In the genomic region with DNA sequence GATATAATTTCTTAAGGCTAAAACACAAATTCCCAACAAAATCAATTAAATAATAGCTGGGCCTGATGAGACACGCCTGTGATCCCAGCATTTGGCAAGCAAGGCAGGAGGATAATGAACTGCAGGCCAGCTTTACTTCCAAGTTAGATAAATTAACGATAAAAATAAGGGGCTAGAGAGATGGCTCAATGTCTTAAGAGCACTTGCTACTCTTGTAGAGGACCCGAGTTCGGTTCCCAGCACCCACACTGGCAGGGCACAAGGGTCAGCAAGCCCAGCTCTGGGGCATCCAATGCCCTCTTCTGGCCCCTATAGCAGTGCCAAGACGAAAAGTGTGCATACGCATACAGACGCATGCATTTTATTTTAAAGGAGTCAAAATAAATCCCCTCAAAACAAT, we compare ENCODE assay signal across 8 mouse cellular contexts. TPM values are rescaled to one million over a fixed set of nuclear protein-coding genes. Genes with fewer than 3 reads are reported as not detected.
DNase-seq lines count a peak whose midpoint lies in the region; ATAC-seq and TF ChIP-seq lines count a peak whose summit lies in the region.

No protein-coding gene starts in this region.

- ATAC-seq in forebrain, embryonic 16.5 days: peak; percentile 13

- no peaks in the 10 kb centered on the region for H3K9me3 ChIP-seq in forebrain, embryonic 16.5 days (ENCODE audit: control insufficient read depth, low read length)

- no peak overlapping the region for H3K9ac ChIP-seq in liver, adult 2 months (ENCODE audit: low read depth, low read length)
- peak overlapping the region; percentile 99 for H3K9ac ChIP-seq in forebrain, embryonic 16.5 days (replicated peaks; ENCODE audit: low read depth, low read length)

- peak; percentile 24 for DNase-seq in liver, adult 2 months (ENCODE audit: extremely low read depth, low read depth, low spot score)
- DNase-seq in liver: no peak
- DNase-seq in c-Kit-positive CD71-positive TER-119-negative erythroid progenitor cells, embryonic 14.5 days (ENCODE audit: low read depth): peak; percentile 10
- no peak for DNase-seq in thymus, postnatal 25 days
- DNase-seq in gastrocnemius, postnatal 36 days: no peak
- DNase-seq in frontal cortex, postnatal 14 days (ENCODE audit: low spot score in 2 of 2): no peak

- intact Hi-C loops in gastrocnemius, postnatal 36 days (cut with DNase I): loop anchor here (5.0 kb wide), 1 partner anchor 68 kb away; no protein-coding TSS in a partner anchor

- peak overlapping the region; percentile 73; the same call in 1 of the 2 replicates for H3K27ac ChIP-seq in liver, adult 2 months (replicated peaks; ENCODE audit: insufficient read depth, low read depth, low read length)
- H3K27ac ChIP-seq in forebrain, embryonic 16.5 days (ENCODE audit: low read length): peak overlapping the region; percentile 86
- no peak overlapping the region for H3K27ac ChIP-seq in macrophage

- WGBS in liver, adult 2 months: 20% methylated on average over 7 of the region's 7 CpGs
- 23% methylated on average over 7 of the region's 7 CpGs for WGBS in forebrain, embryonic 16.5 days
- 38% methylated on average over 7 of the region's 7 CpGs for WGBS in macrophage (ENCODE audit: missing documents)

- peaks cover 3% of the 10 kb centered on the region; the same call in 1 of the 2 replicates for H3K4me1 ChIP-seq in liver, adult 2 months (ENCODE audit: control insufficient read depth, insufficient read depth, low read length)
- peaks cover 14% of the 10 kb centered on the region for H3K4me1 ChIP-seq in forebrain, embryonic 16.5 days (replicated peaks; ENCODE audit: control insufficient read depth, insufficient read depth, low read length)

- peak overlapping the region; percentile 80 for H3K4me3 ChIP-seq in liver, adult 2 months (ENCODE audit: insufficient read depth, low read depth, low read length)
- H3K4me3 ChIP-seq in forebrain, embryonic 16.5 days (replicated peaks; ENCODE audit: low read length): peak overlapping the region; percentile 98
- H3K4me3 ChIP-seq in macrophage (ENCODE audit: inconsistent target): peak overlapping the region; percentile 60

- peaks cover 6% of the 10 kb centered on the region; the same call in 1 of the 2 replicates for H3K79me2 ChIP-seq in liver, adult 2 months (ENCODE audit: control insufficient read depth, insufficient read depth, low read length)
- H3K79me2 ChIP-seq in macrophage (ENCODE audit: inconsistent target): no peaks in the 10 kb centered on the region

- TF ChIP-seq CTCF in liver, adult 2 months (IDR thresholded peaks at IDR 0.05; ENCODE audit: low read depth, low read length): no peak

- H3K27me3 ChIP-seq in liver, adult 2 months (ENCODE audit: control insufficient read depth, insufficient read depth, low read length): no peaks in the 10 kb centered on the region
- no peaks in the 10 kb centered on the region for H3K27me3 ChIP-seq in forebrain, embryonic 16.5 days (replicated peaks; ENCODE audit: control insufficient read depth, insufficient read depth, low read length)

- TF ChIP-seq POLR2A in liver, adult 2 months (IDR thresholded peaks at IDR 0.05; ENCODE audit: extremely low read depth, insufficient read depth, low read length): no peak

- H3K4me2 ChIP-seq in forebrain, embryonic 16.5 days (ENCODE audit: low read length): peak overlapping the region; percentile 74

- peaks cover 3% of the 10 kb centered on the region; the same call in 1 of the 2 replicates for H3K36me3 ChIP-seq in liver, adult 2 months (ENCODE audit: control insufficient read depth, insufficient read depth, low read length)
- H3K36me3 ChIP-seq in forebrain, embryonic 16.5 days (ENCODE audit: control insufficient read depth, insufficient read depth): peaks cover 11% of the 10 kb centered on the region
- no peaks in the 10 kb centered on the region for H3K36me3 ChIP-seq in macrophage (ENCODE audit: inconsistent target)

RNA-seq across cellular contexts. Expression of a gene that starts 0.8 kb away (rescaled TPM):
- 21.2 and 23.3 TPM in 2 replicates for total RNA-seq in liver, adult 2 months (2014; rRNA removed)
- polyA plus RNA-seq in liver, adult 2 months (2012; rRNA removed): 16.3 and 18.4 TPM in 2 replicates
- polyA plus RNA-seq in forebrain, embryonic 16.5 days (2015; fragmentation: Nextera tagmentation; extraction: Ambion mirVana): 71.1 and 82.7 TPM in 2 replicates
- 10 to 100 TPM in 4 of 26 experiments, 1 to 10 TPM in 22; 1.6 to 18.7 (median 3.7) TPM for total RNA-seq in macrophage (2018; cell fraction: chromatin; rRNA removed)
- total RNA-seq in macrophage (2018; cell fraction: cytosol; rRNA removed): 10 to 100 TPM; 17.1 to 30.9 (median 18.8) TPM
- 10 to 100 TPM in 23 of 26 experiments, 1 to 10 TPM in 3; 8.4 to 30.0 (median 16.7) TPM for total RNA-seq in macrophage (2018; cell fraction: nucleus; rRNA removed)
- polyA plus RNA-seq in macrophage (2018): 11.3 to 23.0 TPM (median 16.7 TPM) in 3 replicates
- 10 to 100 TPM; 21.8 to 23.6 TPM for total RNA-seq in gastrocnemius, postnatal 36 days (2021)

Comparison
In these comparisons a context has a peak if more than half of its experiments do, and no peak if none do; other contexts are left out.
1. DNase-seq: peak in liver, adult 2 months (single experiment) and c-Kit-positive CD71-positive TER-119-negative erythroid progenitor cells, embryonic 14.5 days (single experiment); none in liver (single experiment), thymus, postnatal 25 days (single experiment), gastrocnemius, postnatal 36 days (0 of 2) and frontal cortex, postnatal 14 days (0 of 2).
2. Peak in every context shown above with its lines, with median percentiles within 50 percentile points of each other: H3K4me3 ChIP-seq.